Mouse (Mus musculus) skeletal muscle tissue, adult 2 months (tissue): ENCODE measurements around the gene Gm20834.
"Not testable (repeated sequence)": the region's sequence is repeated elsewhere in the genome, so short reads cannot be mapped to it uniquely, and the experiment has no call there.

Source experiments
- DNase-seq: peaks from one replicate; pipeline ENCODE4 v3.0.0-alpha.2; 2012; ENCODE audit warnings: low read depth, low spot score

The Gm20834 gene

DNA sequence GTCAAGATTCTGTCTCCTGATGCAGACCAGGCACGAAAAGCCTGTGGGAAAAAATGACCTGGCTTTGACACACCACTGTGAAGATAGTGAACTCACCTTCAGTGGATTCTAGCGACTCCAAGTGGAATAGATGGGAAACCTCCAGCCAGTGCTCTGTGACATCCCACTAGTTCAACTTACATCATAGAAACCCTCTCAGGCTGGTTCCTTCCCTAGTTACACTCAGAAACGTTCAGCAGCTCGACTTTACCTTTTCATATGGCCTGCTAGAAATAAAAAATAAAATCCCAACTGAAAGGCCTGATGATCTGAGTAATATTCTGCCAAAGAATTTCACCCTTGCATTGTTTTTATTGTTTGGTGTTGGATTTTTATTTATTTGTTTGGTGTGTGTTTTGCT lies at the start of gene Gm20834:
Gene Gm20834, minus strand, starts transcription at position 101 of the 400 bp plus-strand sequence.
- DNase-seq = not testable (repeated sequence)
